Mouse (Mus musculus): ENCODE data around the gene Ogg1. TPM values are rescaled to one million over a fixed set of nuclear protein-coding genes. Genes with fewer than 3 reads are reported as not detected.

The Ogg1 gene
- 8.0 and 11.7 TPM in 2 replicates for polyA plus RNA-seq (2012; rRNA removed; ENCODE audit: low replicate concordance)

DNA sequence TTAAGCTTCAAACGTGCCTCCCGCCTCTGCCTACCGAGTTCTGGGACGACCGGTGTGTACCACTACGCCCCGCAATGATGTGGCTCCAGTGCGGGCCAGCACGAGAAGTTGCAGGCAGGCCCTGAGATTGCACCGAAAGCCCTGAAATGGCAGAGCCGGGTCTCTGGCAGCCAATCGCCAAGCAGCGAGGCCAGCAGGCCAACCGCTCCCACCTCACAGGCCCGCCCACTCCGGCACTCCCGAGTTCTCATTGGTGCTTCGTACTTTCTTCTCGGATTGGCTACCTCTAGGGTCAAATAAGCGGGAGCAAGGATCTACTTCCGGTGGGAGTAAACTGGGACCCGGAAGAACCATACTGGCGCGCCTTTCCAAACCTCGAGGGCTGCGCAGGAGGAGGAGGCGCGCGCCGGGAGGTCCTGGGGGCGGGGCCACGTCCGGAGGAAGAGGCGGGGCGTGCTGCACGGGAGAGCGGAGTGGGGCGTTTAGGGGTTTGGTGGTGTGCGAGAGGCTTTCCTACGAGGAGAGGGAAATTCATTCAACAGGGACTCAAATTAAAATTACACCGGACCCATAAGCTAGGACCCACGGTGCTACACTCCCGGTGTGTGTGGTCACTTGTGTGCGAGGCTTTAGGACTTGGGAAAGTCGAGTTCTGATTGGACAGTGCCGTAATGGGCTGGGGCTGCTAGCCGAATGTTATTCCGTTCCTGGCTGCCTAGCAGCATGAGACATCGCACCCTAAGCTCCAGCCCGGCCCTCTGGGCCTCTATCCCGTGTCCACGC, at the start of gene Ogg1:
Gene Ogg1 (plus strand): TSS at position 440 of the 783 bp plus-strand sequence.

DNA sequence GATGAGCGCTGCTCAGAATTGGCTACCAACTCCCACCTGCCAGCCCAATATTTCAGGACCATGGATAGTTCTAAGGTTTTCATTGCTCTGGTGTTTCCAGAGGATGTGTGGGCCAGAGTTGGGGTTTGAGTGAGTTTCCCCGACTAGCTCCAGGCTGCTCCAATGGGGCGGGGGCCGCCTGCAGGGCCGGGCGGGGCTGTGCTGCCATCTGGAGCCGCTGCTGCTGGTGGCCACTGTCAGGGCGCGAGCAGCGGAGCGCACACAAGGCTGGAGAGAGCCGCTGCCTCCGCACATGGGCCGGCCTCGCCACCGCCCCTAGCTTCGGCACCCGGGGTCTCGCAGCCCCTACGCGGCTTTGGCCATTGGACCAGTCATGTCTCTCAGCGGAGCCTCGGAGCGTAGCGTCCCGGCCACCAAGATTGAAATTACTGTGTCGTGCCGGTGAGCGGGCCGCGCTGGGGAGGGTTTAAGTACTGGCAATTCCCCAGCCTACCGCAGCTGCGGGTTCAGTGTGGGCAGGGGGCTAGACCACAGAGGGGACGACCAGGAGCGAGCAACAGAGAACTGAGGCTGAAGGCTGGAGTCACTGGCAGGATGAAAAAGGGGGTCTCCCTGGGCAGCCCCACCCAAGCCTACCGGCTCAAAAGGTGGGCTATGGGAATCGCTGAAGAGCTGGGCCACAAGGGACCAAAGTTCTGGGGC, 44.5 kb upstream of the Ogg1 start, which contains the start of gene Cpne9:
Gene Cpne9 (plus strand): TSS at position 207 of the 702 bp plus-strand sequence.

DNA sequence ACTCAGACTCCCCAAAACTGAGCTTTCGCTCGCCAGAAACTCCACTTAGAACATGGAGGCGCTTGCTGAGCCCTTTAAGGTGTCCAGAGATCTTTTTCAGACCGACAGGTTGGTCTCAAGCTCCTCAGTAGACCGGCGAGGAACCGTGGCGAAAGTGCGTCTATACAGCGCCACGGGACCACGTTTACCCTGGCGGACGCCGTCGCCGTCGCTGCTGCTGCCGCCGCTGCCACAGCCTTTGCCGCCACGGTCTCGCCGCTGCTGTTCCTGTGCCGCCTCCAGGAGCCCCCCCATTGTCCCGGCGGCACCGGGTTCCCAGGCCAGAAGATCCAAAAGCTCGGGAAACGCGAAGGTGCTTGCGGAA, 19.8 kb upstream of the Ogg1 start, which contains the start of gene Brpf1:
Gene Brpf1 (plus strand): TSS at position 152 of the 364 bp plus-strand sequence.

DNA sequence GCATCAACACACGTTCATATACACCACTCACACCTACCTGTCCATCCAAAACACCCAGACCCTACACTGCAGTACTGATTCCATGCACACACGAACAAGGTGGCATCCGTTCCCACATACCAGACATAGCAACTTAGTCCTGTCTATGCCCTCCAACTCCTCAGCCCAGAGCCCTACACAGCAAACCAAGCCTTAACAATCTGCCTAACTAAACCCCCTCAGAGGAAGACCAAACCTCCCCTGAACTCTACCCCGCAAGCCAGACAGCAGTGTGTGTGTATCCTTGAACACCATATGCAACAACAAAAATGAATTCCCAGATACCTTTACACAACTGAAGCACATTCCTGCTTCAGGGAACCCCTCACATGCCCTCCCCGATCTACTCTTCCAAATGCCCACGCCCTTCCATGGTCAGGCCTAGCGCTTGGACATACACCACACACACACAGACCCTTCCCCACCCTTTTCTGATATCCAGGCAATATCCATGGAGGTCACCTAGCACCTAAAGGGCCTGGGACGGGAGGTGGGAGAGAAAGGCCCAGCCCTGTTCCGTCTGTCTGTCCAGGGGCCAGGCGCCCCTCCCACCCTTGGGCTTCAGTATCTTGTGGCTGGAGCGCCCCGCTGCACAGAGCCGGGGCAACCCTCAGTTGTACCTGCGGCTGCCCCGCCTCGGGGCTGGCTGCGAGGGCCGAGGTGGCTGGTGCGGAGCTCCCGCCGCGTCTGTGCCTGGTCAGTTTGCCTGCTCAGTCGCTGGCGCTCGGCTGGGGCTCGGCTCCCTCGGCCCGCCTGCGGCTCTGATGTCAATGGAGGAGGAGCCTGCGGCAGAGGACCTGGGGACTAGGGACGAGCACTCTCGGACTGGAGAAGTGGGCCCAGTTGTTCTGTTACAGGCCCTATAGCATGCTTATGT, 16.7 kb downstream of the Ogg1 start, which contains the start of gene Camk1:
Gene Camk1 (minus strand): TSS at position 808 of the 916 bp plus-strand sequence.

DNA sequence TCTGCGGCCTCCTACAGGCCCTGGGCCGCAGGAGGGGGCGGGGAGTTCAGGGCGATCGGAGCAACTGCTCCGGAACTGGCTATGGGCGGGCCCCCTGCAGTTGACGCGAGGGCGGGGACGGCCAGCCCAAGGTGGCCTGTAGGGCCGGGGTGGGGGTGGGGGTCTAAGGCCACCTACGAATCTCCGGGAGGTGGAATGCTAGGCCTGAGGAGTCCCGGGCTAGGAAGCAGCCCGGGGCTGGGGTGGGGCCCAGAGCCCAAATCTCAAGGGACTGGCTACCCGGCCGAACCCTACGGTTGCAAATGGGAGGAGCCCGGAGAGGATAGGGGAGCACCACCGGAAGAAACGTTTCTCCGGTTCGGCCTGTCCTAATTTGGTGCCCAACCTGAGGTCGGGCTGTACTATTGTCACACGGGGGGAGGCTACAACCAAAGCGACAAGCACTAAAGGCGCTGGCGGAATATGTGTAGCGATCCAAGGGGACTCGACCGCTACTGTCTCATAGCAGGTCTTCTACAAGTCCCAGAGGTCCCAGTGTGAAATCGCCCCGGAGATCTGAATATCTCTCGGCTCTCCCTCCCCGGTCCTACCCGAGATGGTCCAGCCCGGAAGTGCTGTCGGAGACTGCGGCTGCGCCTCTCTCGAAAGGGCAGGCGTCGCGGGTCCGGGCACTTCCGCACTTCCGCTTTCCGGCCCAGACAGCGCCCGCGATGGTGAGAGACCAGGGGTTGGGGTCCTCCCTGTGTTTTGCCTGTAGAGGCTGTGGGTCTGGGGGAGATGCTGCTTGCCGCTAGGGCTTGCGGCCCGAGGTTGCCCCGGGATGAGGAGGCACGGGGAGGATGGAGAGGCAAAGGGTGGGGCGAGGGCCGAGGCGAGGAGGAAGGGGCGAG, 51.0 kb downstream of the Ogg1 start, which contains the start of the genes Tada3 and Arpc4:
Gene Tada3 (minus strand): TSS at position 388 of the 890 bp plus-strand sequence.
Gene Arpc4 (plus strand): TSS at position 620 of the 890 bp plus-strand sequence.

Other genes with a start within 250 kb of the Ogg1 start
- 15.9 and 22.4 TPM in 2 replicates for gene Setd5, start 249.6 kb upstream of the Ogg1 start, polyA plus RNA-seq (2012; rRNA removed; ENCODE audit: low replicate concordance)
- 0.30 and 0.39 TPM in 2 replicates for gene Lhfpl4, start 131.6 kb upstream of the Ogg1 start, polyA plus RNA-seq (2012; rRNA removed; ENCODE audit: low replicate concordance)
- gene Mtmr14, start 89.1 kb upstream of the Ogg1 start, polyA plus RNA-seq (2012; rRNA removed; ENCODE audit: low replicate concordance), result 47.0 and 65.2 TPM in 2 replicates
- gene Cpne9, start 44.7 kb upstream of the Ogg1 start, polyA plus RNA-seq (2012; rRNA removed; ENCODE audit: low replicate concordance), result not detected in 2 replicates
- 6.7 and 11.1 TPM in 2 replicates for gene Brpf1, start 19.8 kb upstream of the Ogg1 start, polyA plus RNA-seq (2012; rRNA removed; ENCODE audit: low replicate concordance)
- 18.2 and 19.5 TPM in 2 replicates for gene Camk1, start 17.0 kb downstream of the Ogg1 start, polyA plus RNA-seq (2012; rRNA removed; ENCODE audit: low replicate concordance)
- gene Tada3, start 50.9 kb downstream of the Ogg1 start, polyA plus RNA-seq (2012; rRNA removed; ENCODE audit: low replicate concordance), result 15.6 and 22.6 TPM in 2 replicates
- gene Arpc4, start 51.1 kb downstream of the Ogg1 start, polyA plus RNA-seq (2012; rRNA removed; ENCODE audit: low replicate concordance), result 67.3 and 119 TPM in 2 replicates
- gene Ttll3, start 62.3 kb downstream of the Ogg1 start, polyA plus RNA-seq (2012; rRNA removed; ENCODE audit: low replicate concordance), result 8.6 and 11.1 TPM in 2 replicates
- gene Rpusd3, start 92.4 kb downstream of the Ogg1 start, polyA plus RNA-seq (2012; rRNA removed; ENCODE audit: low replicate concordance), result 84.5 and 129 TPM in 2 replicates
- gene Cidec, start 108.8 kb downstream of the Ogg1 start, polyA plus RNA-seq (2012; rRNA removed; ENCODE audit: low replicate concordance), result 128 and 320 TPM in 2 replicates
- gene Jagn1, start 115.6 kb downstream of the Ogg1 start, polyA plus RNA-seq (2012; rRNA removed; ENCODE audit: low replicate concordance), result 30.9 and 44.6 TPM in 2 replicates
- gene Il17re, start 131.5 kb downstream of the Ogg1 start, polyA plus RNA-seq (2012; rRNA removed; ENCODE audit: low replicate concordance), result 4.0 and 14.6 TPM in 2 replicates
- gene Il17rc, start 144.5 kb downstream of the Ogg1 start, polyA plus RNA-seq (2012; rRNA removed; ENCODE audit: low replicate concordance), result 244 and 628 TPM in 2 replicates
- gene Creld1, start 156.3 kb downstream of the Ogg1 start, polyA plus RNA-seq (2012; rRNA removed; ENCODE audit: low replicate concordance), result 7.6 and 8.4 TPM in 2 replicates
- gene Prrt3, start 175.0 kb downstream of the Ogg1 start, polyA plus RNA-seq (2012; rRNA removed; ENCODE audit: low replicate concordance), result 0.04 and 0.15 TPM in 2 replicates
- 18.4 and 21.6 TPM in 2 replicates for gene Emc3, start 204.7 kb downstream of the Ogg1 start, polyA plus RNA-seq (2012; rRNA removed; ENCODE audit: low replicate concordance)
- 0.89 and 1.6 TPM in 2 replicates for gene Fancd2, start 204.7 kb downstream of the Ogg1 start, polyA plus RNA-seq (2012; rRNA removed; ENCODE audit: low replicate concordance)

Data from duodenum, adult 2 months (tissue).